Mouse (Mus musculus) forelimb bud, embryonic 11.5 days (tissue): ENCODE measurements around the gene Chchd2.
"Not testable (repeated sequence)": the region's sequence is repeated elsewhere in the genome, so short reads cannot be mapped to it uniquely, and the experiment has no call there.

Source experiments
- DNase-seq: peaks from one replicate; pipeline ENCODE4 v3.0.0-alpha.2; 2012; ENCODE audit warnings: low read depth, low spot score

The Chchd2 gene

GRCm38 (mm10) chr5:129886911-129887636 lies at the start of gene Chchd2:
Chchd2 (minus strand) TSS chr5:129887470.
- DNase-seq = peak; percentile 98

DNA sequence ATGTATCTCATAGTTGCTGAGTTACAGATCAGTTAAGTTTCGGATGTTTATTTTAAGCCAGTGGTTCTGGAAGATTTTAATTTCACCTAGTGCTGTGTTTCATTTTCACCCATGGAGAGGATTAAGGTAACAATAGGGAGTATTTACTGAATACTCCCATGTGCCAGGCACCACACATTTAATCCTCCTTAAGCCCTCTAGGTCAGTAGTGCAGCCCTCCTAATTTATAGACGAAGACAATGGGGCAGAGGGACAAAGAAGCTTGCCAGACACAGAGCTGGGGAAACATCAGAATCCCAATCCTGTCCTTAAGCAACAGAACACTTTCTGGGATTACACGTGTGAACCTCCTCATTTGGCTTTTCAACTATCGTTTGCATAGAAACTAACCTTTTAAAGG lies 49.7 kb upstream of the Chchd2 start:
- no peak for DNase-seq

GRCm38 (mm10) chr5:129929924-129930855 lies 42.9 kb upstream of the Chchd2 start:
- DNase-seq = no peak

DNA sequence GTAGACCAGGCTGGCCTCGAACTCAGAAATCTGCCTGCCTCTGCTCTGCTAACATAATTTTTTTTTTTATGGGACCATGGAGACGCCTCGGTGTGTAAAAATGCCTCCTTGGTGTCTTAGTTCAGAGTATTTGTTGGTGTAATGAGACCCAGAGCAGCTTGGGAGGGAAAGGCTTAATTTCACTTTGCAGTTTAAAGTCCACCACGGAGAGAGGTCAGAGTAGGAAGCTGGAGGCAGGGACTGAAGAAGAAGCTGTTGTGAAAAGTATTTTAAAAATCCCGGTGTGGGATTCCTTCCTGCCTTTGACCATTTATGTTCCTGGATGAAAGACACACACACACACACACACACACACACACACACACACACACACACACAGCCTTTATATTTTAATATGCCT lies 38.7 kb upstream of the Chchd2 start:
- DNase-seq = no peak

DNA sequence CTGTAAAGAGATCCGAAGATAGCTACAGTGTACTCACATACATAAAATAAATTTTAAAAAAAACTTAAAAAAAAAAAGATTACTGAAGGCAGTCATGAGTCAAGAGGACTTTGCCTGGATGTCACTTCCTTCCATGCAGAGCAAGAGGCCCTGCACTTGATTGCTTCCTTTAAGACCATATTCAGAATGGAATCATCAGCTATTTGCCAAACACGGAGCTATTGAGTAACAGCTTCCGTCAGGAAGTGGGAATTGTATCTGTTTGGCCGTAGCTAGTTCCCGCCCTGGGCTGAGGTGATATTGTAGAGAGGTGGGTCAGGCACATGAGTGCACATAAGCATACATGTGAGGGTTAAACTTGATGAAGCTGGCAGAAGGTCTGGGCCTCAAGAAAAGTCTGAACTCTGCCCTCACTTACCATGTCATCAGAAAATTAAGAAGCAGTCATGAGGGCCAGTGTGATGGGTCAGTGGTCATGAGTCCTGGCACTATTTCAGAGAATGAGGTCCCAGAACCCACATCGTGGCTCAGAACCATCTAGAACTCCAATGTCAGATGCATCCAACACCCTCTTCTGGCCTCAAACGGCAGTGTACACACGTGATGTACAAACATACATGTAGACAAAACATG lies 37.7 kb upstream of the Chchd2 start:
- no peak for DNase-seq

- no peak for DNase-seq
Measured at GRCm38 (mm10) chr5:129921972-129922371, 34.7 kb upstream of the Chchd2 start.

GRCm38 (mm10) chr5:129919320-129919719 lies 32.0 kb upstream of the Chchd2 start:
- DNase-seq = no peak

DNA sequence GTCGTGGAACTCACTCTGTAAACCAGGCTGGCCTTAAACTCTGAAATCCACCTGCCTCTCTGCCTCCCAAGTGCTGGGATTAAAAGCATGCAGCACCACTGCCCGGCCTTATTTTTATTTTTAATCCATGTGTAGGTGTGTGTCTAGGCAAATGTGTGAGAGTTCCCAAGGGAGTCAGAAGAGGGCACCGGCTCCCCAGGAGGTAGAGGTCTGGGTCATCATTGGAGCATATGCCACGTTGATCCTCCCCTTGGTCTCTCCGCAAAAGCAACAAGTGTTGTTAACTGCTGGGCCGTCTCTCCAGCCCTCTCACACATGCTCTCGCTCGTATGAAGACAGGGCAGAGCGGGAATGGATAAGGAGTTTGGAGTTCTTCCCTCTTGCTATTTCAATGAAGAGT lies 31.5 kb upstream of the Chchd2 start:
- no peak for DNase-seq

- no peak for DNase-seq
Measured at GRCm38 (mm10) chr5:129918065-129918651, 30.9 kb upstream of the Chchd2 start.

DNA sequence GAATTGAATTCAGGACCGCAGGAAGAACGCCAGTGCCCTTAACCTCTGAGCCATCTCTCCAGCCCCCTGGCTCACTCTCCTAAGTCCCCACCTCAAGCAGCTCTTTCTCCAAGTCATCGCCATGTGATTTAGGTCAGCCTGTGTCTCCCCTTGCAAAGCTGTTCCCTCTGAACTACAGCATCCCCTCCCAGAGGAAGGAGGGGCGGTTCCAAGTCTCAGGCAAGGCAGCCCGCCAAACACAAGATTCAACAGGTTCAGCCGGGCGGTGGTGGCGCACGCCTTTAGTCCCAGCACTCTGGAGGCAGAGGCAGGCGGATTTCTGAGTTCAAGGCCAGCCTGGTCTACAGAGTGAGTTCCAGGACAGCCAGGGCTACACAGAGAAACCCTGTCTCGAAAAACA lies 28.2 kb upstream of the Chchd2 start:
- not testable (repeated sequence) for DNase-seq

DNA sequence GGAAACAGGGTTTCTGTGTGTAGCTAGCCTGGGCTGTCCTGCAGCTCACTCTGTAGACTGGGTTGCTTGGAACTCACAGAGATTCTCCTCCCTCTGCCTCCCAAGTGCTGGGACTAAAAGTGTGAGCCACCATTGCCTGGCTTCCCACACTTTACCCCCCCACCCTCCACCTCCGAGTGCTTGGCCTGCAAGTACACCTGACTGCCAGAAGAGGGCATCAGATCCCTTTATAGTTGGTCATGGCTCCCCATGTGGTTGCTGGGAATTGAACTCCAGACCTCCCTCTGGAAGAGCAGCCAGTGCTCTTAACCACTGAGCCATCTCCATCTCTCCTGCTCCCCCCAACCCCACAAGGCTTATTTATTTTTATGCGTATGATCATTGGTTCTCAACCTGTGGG lies 26.8 kb upstream of the Chchd2 start:
- DNase-seq = peak; percentile 46

- no peak for DNase-seq
Measured at GRCm38 (mm10) chr5:129909591-129909990, 22.3 kb upstream of the Chchd2 start.

DNA sequence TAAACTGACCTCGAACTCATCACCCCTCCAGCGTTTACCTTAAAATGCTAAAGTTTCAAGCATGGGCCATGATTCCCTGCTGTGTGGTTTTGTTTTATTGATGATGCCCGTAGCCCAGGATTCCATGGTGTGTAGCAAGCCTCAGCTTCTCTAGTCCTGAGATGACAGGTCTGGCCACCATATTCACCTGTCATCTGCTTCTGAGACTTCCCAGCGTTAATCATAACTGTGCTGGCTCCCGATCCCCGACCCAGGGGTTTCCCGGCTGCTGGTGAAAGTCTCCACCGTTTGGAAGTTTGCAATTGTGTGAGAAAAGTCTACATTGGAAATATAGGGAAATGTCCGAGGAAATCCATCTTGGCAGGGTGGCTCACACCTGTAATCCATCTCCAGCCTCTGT lies 21.9 kb upstream of the Chchd2 start:
- DNase-seq = no peak

DNA sequence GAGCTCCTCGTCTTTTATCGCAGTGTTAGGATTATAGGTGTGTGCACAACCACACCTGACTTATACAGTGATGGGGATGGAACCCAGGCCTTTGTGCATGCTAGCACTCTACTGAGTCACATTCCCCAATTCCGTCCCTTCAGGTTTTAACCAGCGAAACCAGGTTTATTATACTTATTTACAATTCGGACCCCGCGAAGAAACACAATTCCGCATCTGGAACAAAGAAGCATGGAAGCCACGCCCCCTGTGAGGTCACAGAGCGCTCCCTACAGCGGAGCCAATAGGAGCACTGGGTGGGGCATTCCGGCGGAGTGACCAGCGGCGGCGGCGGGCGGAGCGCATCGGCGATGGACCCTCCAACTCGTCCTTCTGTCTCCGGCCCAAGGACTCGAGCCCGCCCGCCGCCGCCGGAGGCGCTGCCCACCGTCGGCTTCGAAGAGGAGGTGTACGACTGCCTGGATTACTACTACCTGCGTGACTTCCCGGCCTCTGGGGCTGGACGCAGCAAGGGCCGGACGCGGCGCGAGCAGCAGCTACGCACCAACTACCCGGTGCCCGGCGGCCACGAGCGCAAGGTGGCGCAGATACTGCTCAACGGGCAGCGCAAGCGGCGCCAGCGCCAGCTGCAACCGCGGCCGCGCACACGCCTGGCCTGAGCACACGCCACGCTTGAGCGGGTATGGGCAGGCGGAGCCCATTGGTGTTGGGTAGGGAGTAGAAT lies 21.1 kb upstream of the Chchd2 start, which contains the start of gene Nupr1l:
Nupr1l (plus strand) TSS at position 299 of the 724 bp plus-strand sequence.
- DNase-seq = peak; percentile 95

GRCm38 (mm10) chr5:129907775-129908174 lies 20.5 kb upstream of the Chchd2 start:
- no peak for DNase-seq

DNA sequence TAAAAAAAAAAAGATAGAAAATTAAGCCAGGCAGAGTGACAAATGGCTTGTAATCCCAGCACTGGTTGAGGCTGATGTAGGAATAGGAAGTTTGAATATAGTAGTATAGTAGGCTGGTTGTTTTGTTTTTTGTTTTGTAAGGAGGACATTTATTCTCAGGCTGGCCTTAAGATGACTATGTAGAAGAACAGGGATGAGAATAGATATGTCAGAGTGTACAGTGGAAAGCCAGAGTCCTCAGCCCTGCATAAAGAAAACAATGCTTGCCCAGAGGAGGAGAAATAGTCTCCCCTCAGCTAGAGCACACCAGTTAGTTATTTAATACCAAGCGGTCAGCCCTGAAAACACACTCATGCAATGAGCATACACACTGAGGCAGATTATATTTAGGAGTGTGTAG lies 11.2 kb upstream of the Chchd2 start, which contains the start of gene Phkg1:
Phkg1 (minus strand) TSS at position 101 of the 400 bp plus-strand sequence.
- DNase-seq = no peak

DNA sequence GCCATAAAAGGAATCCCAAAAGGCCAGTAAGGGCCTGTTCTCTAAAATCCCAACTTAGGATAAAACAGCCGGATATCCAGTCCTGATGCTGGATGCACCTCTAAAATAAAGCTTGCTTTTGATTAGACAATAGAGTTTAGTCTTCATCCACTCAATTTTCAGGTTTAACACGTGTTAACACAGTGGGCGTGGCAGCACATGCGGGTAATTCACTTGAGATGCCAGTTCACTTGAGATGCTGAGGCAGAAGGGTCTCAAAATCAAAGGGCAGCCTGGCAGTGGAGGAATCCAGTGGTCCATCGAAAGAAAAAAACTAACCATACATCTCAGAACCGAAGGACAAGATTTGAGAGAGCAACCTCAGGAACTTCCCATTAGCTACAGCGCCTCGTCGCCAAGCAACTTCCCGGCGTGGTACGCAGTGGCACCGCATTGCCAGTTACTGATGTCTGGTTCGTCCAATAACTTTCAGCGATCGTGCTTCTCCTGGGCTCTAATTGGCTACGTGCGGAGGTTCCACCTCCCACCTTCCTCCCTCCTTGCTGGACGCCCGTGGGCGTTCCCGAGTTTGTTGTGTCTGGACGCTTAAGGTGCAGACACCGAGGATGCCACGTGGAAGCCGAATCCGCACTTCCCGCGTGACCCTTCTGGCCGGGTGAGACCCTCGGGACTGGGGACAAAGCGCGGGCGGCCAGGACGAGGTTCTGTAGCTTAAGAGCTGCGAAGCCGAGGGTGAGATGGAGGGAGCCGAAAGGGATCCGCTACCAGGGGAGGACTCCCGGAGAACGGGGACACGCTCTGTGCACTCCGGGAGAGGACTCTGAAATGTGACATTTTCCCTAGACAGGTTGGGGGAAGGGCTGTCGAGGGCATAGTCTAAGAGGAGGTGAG lies 8.2 kb upstream of the Chchd2 start, which contains the start of gene Zbed5:
Zbed5 (plus strand) TSS at position 526 of the 891 bp plus-strand sequence.
- peak; percentile 96 for DNase-seq

- DNase-seq = not testable (repeated sequence)
Measured at GRCm38 (mm10) chr5:129890390-129890789, 3.1 kb upstream of the Chchd2 start.

DNA sequence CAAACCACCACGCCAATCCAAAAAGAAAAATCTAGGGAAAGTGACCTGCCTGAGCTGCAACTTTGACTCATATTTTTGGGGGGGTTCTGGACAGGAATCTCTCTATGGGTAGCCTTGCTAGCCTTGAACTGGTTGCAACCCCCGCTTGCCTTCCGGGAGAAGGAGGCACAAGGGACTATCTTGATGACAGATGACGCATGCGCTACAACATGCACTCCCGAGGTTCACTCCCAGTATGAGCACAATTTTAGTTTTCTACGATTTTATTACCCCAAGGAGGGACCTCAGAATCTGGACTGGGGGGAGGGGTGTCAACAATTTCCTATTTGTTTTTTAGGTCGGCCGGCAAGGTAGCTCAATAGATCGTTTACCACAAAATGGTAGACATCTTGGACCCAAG lies 999 bp downstream of the Chchd2 start:
- DNase-seq = no peak

- no peak for DNase-seq
Measured at GRCm38 (mm10) chr5:129879888-129880287, 7.4 kb downstream of the Chchd2 start.
